Mouse (Mus musculus) ovary, adult 2 months (tissue): ENCODE data around the gene Fancm. TPM values are rescaled to one million over a fixed set of nuclear protein-coding genes. Genes with fewer than 3 reads are reported as not detected.

Source experiments
- polyA plus RNA-seq: library from polyadenylated mRNA; depleted of rRNA; stranded (reverse); fragments of >200 nt; gene quantifications from 2 replicates; pipeline ENCODE4 v1.2.3, GENCODE M21; 2012; rRNA removed

Fancm gene
- 3.1 and 8.4 TPM in 2 replicates for polyA plus RNA-seq

DNA sequence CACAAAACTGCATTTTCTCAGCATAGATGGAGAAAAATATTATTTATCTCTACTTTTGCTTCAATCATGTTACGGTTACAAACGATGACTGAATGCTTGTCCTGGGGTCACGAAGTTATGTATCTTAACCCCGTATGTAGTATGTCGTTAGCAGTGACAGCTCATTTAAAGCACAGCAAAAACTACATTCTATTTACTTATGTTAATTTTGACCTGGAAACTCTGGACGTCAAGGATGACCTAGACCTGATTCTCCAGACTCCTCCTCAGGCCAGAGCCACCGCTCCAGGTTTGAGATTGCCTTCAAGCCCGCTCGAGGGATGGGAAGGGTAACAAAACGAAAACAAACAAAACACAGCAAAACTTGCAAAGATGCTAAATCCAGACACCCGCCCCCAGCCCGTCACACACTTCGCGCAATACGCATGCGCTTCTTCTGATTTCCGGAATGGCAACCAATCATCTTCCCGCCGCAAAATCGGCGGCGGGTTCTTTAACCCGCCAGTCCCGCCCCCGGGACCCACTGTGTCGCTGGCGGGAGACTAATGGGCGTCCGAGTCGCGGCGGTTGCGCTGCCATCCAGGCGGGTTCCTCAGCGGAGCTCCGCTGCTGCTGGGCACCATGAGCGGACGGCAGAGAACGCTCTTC is at the start of gene Fancm:
TSS of gene Fancm (plus strand) at position 519 of the 648 bp plus-strand sequence.

DNA sequence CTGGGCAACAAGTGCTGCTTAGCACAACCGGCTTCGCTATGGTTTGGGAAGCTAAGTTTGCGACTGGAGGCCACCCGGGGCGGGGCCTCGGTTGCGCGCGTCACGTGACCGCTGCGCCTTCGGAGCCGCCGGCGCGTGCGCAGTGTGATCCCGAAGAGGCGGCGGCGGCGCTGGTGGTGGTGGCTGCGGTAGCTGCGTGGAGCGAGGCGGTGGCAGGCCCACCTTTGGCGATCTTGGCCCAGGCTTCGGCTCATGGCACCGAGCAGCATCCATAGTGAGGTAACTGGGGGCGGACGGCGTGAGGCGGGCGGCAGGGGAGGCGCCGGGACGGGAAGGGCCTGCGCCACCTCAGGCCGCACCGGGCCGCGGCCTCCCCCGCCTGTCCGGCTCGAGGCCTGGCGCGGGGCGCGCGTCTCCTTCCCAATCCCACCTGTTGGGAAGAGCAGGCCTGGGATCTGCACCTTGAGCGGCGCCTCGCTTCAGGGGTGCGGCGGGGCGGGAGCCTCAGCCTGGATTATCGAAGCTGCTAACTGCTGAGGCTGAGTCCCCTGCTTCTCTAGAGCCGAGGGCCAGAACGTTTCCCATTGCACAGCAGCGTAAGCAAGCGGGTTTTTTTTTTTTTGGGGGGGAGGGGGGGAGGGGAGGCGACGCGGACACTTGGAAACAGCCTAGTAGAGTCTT is 39.1 kb upstream of the Fancm start, which contains the start of gene Prpf39:
TSS of gene Prpf39 (plus strand) at position 144 of the 681 bp plus-strand sequence.

DNA sequence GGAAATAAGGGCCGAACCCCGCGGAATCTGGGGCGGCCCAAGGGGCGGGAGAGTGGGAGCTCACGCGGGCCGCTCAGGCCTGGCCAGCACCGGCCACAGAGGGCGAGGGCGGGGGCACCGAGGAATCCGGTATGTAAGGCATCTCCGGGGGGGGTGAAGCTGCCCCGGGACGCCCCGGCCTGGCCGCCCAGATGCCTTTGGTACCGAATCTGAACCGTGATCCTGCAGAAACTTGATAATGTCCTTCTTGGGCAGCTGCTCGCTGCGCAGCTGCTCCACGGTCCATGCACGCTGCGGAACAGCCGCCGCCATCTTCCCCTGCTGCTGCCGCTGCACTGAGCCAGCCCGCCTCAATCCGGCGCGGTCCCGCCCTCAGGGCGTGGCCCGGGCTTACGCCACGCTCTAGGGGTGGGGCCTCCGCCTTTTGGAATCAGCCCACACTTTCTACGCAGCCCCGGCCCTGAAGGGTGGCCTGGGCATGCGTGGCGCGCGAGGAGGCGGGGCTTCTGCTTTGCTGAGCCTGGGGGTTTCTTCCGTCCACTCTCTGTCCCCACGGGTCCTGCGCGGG is 1.7 kb upstream of the Fancm start, which contains the start of gene Fkbp3:
TSS of gene Fkbp3 (minus strand) at position 397 of the 568 bp plus-strand sequence.

DNA sequence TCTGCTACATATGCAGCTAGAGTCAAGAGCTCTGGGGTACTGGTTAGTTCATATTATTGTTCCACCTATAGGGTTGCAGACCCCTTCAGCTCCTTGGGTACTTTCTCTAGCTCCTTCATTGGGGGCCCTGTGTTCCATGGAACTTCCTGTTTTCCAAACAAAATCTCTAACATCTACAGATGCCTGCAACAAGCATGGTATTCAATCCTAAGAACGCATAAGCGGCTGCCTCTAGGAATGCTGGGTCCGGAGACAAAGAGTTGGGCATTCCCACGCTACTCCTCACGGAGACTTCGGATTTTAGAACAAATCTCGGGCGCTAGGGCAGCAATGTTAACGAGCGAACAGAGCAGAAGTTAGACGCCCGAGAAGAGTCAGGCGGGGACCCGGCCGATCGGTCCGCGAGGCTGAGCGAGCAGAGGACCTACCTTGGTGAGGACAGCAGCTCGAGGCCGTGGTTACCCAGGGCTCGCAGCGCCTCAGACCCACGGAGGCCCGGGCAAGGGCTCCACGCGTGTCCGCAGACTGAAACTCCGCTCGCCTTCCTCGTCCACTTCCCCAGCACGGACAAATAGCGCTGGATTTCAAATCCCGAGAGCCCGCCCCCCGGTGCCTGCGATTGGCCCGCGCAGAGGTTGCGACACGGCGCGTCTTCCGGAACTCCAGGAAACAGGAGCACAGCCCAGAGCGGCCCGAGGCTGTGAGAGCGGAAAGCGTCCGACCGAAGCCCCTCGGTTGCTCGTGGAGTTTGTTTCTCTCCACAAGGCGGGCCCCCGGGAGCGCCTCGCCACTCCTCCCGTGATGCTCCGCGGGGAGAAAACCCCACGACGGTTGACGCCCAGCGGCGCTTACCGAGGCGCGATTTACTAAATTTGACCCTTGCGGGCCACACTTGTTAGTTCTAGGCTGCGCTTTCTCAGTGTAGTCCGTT is 96.9 kb downstream of the Fancm start, which contains the start of gene Mis18bp1:
TSS of gene Mis18bp1 (minus strand) at position 584 of the 931 bp plus-strand sequence.

Other genes starting within 250 kb of the Fancm start
- 0.89 and 1.2 TPM in 2 replicates for gene Gm527, start 157.7 kb upstream of the Fancm start, polyA plus RNA-seq
- gene Klhl28, start 110.1 kb upstream of the Fancm start, polyA plus RNA-seq: 1.5 and 2.5 TPM in 2 replicates
- 5.4 and 5.8 TPM in 2 replicates for gene Togaram1, start 109.8 kb upstream of the Fancm start, polyA plus RNA-seq
- gene Prpf39, start 39.3 kb upstream of the Fancm start, polyA plus RNA-seq: 9.1 and 9.8 TPM in 2 replicates
- 15.5 and 18.8 TPM in 2 replicates for gene Fkbp3, start 1.6 kb upstream of the Fancm start, polyA plus RNA-seq
- gene Mis18bp1, start 97.0 kb downstream of the Fancm start, polyA plus RNA-seq: 0.14 and 0.30 TPM in 2 replicates
- not detected in 2 replicates for gene Wdr20rt, start 149.9 kb downstream of the Fancm start, polyA plus RNA-seq